Mouse (Mus musculus) naive thymus-derived CD4-positive, alpha-beta T cell, adult 5 months (primary cell): Measurements from ENCODE around the gene Gm21977. TPM values are rescaled to one million over a fixed set of nuclear protein-coding genes. Genes with fewer than 3 reads are reported as not detected.

ENCODE experiments used
- polyA plus RNA-seq: library from polyadenylated mRNA; unstranded; fragments of 100-300 nt; shearing (Covaris generic); gene quantifications from one replicate; pipeline ENCODE4 v1.2.1, GENCODE M21; 2017

The Gm21977 gene
- not detected for polyA plus RNA-seq

DNA sequence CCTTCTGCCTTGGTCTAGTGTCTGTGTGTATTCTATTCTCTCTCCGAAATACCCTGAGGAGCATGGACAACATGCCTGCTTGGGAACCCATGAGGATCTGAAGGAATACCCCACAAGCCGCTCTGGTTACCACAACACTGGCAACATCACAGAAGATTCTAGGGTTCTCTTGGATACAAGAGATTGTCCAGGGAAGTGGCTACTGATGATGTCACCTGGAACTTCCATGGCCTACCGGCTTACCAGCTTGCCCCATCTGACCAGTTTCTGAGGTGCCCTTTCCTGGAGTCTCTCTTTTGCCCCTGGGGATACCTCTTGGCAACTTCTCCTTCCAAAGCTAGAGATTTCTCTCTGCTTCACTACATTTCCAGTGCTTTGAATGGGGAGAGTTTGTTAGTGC lies at the start of gene Gm21977:
Gene Gm21977, minus strand, starts transcription at position 101 of the 400 bp plus-strand sequence.

Other genes with a start within 250 kb of the Gm21977 start
- not detected for gene Gm3633, start 211.6 kb downstream of the Gm21977 start, polyA plus RNA-seq
- gene Gm10378, start 197.5 kb downstream of the Gm21977 start, polyA plus RNA-seq = not detected
- gene Gm3015, start 84.7 kb downstream of the Gm21977 start, polyA plus RNA-seq = not detected
- not detected for gene Gm10377, start 55.5 kb downstream of the Gm21977 start, polyA plus RNA-seq
- gene Gm8082, start 140.1 kb upstream of the Gm21977 start, polyA plus RNA-seq = not detected
- not detected for gene Gm10376, start 162.2 kb upstream of the Gm21977 start, polyA plus RNA-seq
- gene Gm8094, start 223.2 kb upstream of the Gm21977 start, polyA plus RNA-seq = not detected
- gene Gm8104, start 247.1 kb upstream of the Gm21977 start, polyA plus RNA-seq = not detected